Mouse (Mus musculus): ENCODE data around the gene Anp32b.

The Anp32b gene

GRCm38 (mm10) chr4:46452481-46452850, 1.8 kb downstream of the Anp32b start:
- in situ Hi-C loops (cut with MseI, MboI) = loop anchor here in 1 of 2 experiments (5.0 kb wide), 1 partner anchor 65 kb away; the partner anchor contains the start of gene Trmo

DNA sequence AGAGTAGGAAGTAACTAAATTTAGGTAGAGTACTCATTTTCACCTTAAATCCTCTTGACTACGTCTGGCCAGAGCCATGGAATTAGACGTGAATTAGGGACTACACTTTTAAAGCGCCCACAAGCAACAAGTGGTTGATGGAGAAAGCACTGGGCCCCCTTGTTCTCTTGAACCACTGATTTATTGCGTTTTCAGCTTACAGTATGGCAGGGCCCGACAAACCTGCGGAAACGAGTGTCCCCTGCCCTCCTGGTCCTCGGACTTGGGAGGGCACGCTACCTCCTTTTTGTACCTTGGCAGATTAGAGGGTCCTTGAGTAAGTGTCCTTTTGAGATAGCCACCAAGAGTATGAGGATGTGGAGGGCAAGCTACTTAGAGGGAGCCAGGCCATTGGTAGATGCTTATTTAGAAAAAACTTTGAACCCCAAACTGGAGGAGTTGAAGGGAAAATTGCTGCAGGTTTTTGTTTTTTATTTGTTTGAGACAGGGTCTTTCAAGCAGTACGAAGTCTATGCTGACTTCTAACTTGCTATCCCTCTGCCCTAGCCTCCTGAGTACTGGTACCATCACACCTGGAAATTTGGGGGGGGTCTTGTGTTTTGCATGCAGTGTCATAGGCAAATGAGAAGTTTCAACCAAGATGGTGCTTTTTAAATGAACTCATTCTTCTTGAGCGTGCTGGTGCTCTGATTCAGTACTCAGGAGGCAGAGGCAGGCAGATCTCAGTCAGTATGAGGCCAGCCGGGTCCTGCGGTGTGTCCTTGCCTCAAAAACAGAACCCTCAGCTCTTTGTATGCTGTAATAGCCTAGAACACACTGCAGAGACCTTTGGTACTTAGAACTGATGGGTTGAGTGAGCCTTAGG, 2.4 kb downstream of the Anp32b start:
- in situ Hi-C loops (cut with MseI, MboI) = loop anchor here in 1 of 2 experiments (5.0 kb wide), 1 partner anchor 66 kb away; the partner anchor contains the start of gene Trmo

DNA sequence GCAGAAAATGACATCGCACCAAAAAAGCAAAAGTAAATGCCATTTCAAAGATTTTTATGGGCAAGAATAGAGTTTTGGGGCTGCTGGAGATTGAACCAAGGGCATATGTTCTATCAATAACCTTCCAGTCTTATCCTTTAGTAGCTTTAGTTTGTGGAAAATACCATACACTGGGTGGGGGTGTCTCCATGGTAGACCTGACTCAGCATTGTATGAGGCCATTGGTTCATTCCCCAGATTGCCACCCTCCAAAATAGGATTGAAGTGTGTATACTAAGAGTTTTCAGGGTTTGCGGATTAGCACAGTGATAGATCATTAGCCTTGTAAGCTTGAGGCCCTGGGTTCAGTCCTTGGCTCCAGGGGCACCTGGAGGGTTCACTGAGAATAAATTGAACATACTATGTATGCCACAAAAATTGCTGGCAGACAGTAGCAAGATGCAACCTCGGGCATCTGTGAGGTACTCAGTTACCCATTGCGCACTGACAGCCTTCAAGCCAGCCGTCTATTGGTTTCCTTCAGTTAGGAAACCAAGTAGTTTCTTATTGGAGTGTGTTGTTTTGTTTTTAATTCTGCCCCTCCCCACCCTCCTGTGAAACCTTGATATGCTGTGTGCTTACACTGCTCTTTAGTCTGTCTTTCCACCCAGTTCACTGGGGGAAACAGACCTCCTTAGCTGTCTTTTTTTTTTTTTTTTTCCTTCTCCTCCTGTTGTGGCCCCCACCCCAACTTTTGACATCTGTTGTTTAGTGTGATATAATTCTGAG, 3.6 kb downstream of the Anp32b start:
- in situ Hi-C loops (cut with MseI, MboI) = loop anchor here in 1 of 2 experiments (5.0 kb wide), 1 partner anchor 67 kb away; the partner anchor contains the start of gene Trmo

GRCm38 (mm10) chr4:46456762-46457161, 6.1 kb downstream of the Anp32b start:
- in situ Hi-C loops (cut with MseI, MboI) = loop anchor here in 1 of 2 experiments (5.0 kb wide), 1 partner anchor 64 kb away; no protein-coding TSS in a partner anchor

GRCm38 (mm10) chr4:46457186-46457585, 6.5 kb downstream of the Anp32b start:
- in situ Hi-C loops (cut with MseI, MboI) = loop anchor here in 1 of 2 experiments (5.0 kb wide), 1 partner anchor 65 kb away; no protein-coding TSS in a partner anchor

DNA sequence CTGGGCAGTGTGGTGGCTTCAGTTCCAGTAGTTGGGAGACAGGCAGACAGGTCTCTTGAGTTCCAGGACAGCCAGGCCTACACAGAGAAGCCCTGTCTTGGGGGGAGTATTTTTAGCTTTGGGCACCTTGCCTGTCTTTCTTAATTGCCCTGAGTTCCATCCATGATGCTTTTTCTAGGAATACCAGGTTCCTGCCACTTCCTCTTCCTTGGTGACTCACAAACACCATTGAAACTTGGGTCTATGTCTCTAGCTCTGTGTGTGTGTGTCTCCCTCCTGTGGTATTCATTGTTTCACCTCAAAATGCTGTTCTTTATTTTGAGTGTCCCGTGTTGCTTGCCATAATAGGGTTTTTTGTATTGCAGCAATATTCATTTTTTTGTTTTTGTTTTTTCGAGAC, 7.7 kb downstream of the Anp32b start:
- in situ Hi-C loops (cut with MseI, MboI) = loop anchor here in 1 of 2 experiments (5.0 kb wide), 1 partner anchor 66 kb away; no protein-coding TSS in a partner anchor

- in situ Hi-C loops (cut with MseI, MboI) = no loop called here
These were observed 12.6 kb downstream of the Anp32b start for GRCm38 (mm10) chr4:46463130-46463830.

GRCm38 (mm10) chr4:46465740-46466139, 15.0 kb downstream of the Anp32b start:
- in situ Hi-C loops (cut with MseI, MboI) = no loop called here

DNA sequence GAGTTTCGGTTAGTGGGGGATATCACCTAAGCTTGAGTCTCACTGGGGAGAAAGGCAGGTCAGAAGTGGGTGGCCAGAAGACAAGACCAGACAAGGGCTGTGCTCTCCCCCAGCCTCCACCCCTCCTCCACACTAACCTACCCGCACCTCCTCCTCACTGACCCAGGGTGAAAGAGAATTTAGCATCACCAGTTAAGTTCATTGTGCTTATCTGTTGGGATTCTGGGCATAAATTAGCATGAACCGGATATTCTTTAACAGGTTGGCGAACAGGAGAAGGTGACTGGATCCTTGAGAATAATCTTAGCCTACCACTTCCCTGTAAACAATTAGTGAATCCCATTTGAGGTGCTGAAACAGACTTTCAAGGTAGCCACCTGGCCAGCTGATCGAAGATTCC, 24.4 kb downstream of the Anp32b start:
- in situ Hi-C loops (cut with MseI, MboI) = no loop called here

DNA sequence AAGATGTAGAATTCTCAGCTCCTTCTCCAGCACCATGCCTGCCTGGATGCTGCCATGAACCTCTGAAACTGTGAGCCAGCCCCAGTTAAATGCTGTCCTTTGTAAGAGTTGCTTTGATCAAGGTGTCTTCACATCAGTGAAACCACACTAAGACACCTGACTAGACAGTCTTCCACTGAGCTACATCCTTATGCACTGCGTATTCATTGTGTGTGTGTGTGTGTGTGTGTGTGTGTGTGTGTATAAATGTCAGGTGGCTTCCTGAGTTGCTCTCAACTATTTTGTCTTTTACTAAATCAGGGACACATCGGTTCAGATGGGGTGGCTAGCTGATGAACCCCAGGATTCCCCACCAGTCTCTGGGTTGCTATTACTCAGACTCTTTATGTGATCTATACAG, 28.4 kb downstream of the Anp32b start:
- in situ Hi-C loops (cut with MseI, MboI) = no loop called here

DNA sequence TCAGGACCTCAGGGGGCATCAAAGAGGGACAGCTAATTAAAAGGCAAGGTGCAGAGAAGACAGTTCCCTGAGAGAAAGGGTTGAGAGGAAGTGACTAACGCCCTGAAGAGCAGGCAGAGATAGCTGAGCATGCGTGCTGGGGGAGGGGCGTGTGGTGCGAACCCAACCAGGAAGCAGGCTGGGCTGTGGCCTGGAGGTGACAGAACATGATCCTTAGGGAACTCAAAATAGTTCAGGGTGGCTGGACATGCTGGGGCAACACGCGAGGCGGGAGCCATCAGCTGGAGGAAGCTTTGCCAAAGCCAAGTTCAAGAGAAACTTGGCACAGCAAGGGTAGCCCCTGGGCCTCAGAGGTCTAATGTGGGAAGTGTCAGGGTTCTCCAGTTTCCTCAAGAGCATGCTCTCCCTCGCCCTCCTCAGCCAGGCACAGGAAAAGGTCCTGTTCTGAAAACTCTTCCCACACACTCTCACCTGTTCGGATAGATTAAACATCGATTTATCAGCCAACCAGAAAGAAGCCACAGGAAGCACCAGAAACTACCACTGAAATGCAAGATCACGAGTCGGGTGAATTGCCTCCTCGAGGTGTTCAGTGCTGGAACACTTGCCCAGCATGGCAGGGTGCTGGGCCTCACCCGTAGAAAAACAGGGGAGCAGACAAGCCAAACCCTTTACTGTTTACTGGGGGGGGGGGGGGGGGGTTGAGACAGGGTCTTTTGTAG, 35.2 kb downstream of the Anp32b start:
- in situ Hi-C loops (cut with MseI, MboI) = no loop called here

DNA sequence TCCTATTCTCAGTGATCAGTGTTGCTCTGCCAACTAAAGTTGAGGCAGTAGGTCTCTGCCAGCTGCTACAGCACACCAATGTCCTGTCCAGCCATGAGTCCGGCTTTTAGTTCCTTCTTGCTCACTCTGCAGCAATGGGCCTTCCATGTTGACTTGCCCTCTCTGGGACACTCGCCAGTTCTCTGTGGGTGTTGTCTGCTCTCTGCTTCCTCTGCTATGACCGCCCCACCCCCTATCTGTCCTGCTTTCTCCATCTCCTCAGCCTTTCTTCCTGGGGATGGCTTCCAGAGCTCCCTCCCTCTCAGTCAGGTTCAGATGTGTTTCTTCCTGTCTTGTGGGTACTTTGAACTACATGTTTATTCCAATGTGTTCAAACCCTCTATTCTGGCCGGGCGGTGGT, 36.6 kb downstream of the Anp32b start:
- in situ Hi-C loops (cut with MseI, MboI) = no loop called here

- in situ Hi-C loops (cut with MseI, MboI) = no loop called here
These were observed 38.6 kb downstream of the Anp32b start, which contains the start of gene Nans for GRCm38 (mm10) chr4:46489028-46489925. Gene Nans (plus strand): TSS chr4:46489248.

DNA sequence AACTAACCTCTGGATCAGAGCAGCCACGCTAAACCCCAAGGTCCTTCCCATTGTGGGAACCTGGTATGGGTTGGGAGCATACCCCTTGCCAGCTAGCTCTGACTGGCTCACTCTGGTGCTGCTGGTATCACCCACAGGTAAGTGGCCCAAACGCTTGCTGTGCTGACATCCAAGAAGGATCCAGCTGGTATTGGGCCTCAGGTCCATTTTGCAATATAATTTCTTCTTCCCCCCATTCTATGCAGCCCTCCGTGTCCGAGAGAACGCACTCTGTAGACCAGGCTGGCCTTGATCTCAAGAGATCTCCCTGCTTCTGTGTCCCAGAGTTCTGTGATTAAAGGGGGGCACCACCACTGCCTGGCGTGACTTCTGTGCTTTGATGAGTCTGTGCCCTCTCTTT, 42.4 kb downstream of the Anp32b start:
- in situ Hi-C loops (cut with MseI, MboI) = no loop called here

DNA sequence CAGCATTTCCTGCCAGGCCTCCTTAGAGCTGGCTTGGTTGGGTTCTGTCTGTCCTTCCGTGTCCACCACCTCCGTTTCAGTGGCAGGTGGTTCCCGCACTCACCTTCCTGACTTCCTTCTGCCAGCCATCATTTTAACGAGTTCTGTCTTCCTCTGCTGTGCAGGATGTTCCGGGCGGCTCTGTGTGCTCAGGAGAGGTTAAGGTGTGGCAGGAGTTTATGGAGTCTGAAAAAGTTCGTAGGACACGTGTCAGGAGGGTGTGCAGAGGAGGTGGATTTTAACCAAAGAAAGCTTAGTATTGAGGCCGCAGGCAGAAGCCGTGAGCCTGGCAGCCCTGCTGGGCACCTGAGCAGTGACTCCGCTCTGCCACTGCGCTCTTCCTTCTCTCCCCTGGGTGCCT, 44.8 kb downstream of the Anp32b start:
- in situ Hi-C loops (cut with MseI, MboI) = no loop called here

DNA sequence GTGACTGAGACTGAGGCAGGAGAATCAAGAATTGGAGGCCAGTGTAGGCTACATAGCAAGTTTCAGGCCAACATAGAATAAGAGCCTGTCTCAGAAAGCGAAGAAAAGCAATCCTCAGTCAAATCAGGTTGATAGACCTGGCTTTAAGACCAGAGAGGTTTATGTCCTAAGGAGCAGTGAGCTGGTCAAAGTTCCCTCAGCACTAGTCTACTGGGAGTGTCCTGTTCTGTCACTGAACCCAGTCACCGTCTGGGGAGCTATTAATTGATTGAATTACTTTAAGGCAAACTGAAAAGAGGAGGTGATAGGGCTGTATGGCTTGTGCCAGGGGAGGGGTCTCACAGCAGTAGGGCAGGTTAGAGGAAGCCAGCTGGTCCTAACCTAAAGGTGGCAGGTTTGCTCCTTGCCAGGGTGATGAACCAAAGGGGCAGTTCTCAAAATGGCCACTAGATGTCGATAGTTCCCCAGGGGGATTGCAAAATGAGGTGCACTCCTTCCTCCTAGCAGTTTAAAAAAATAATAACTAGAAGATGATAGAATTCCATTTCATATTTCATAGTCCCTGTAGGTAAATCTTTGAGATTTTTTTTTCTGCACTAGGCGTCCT, 46.7 kb downstream of the Anp32b start:
- in situ Hi-C loops (cut with MseI, MboI) = no loop called here

DNA sequence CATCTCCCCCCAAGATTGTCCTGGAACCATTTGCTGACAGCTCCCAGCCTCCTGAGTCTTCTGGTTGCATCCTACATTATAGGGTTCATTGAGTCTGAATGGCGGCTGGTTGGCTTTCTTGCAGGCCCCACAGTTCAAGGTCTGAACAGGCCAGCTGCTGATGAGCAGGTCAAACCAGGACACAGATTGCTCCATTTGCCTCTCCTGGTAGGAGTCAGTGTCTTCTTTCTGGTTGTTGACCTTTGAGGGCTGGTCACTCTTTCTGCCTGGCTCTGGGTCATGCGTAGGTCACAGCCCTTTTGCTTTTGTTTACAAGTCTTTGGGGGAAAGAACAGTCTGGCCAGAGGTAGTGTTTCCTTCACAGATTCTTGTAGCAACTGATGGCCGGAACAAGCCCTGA, 47.8 kb downstream of the Anp32b start:
- in situ Hi-C loops (cut with MseI, MboI) = no loop called here

DNA sequence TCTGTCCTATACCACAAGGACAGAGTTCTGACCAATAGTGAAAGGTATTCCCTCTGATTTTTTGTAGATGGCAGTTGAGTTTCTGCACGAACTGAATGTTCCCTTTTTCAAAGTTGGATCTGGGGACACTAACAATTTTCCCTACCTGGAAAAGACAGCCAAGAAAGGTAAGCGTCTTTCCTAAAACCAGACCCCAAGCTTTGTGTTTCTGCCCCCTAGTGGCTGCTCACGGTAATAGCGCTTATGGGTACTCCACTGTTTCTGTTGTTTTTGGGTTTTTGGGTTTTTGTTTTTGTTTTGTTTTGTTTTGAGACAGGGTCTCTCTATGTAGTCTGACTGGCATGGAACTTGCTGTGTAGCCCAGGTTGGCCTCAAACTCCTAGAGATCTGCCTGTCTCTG, 48.3 kb downstream of the Anp32b start:
- in situ Hi-C loops (cut with MseI, MboI) = no loop called here
